Mouse (Mus musculus) hematopoietic stem cell, adult 5-6 weeks (primary cell): ENCODE measurements around the gene Otud7b. TPM values are rescaled to one million over a fixed set of nuclear protein-coding genes. Genes with fewer than 3 reads are reported as not detected.
"Not testable (repeated sequence)": the region's sequence is repeated elsewhere in the genome, so short reads cannot be mapped to it uniquely, and the experiment has no call there.

Experiments
- ATAC-seq, 2 experiments: fragments of 125-278 bp in 1 of 2; replicated peaks in 1 of 2; 2 replicates each; pipeline ENCODE4 v1.8.0; 2016 to 2017; ENCODE audit warnings: inconsistent platforms in 2 of 2, mild to moderate bottlenecking in 2 of 2, moderate number of reproducible peaks in 2 of 2, low read depth in 1 of 2, moderate TSS enrichment in 1 of 2; ENCODE audit not compliant: low FRiP score in 2 of 2, poor library complexity in 2 of 2, severe bottlenecking in 2 of 2, insufficient read depth in 1 of 2, low TSS enrichment in 1 of 2
- total RNA-seq: library from RNA; stranded (forward); fragments of 172-1452, 232-1000 nt; gene quantifications from 2 replicates; pipeline ENCODE4 v1.2.3, GENCODE M21; 2017

Gene Otud7b
- total RNA-seq, 1 experiment from 2014 or later = 34.7 TPM

GRCm38 (mm10) chr3:96195616-96196313, 91.4 kb downstream of the Otud7b start:
- ATAC-seq = no peak

GRCm38 (mm10) chr3:96196437-96197128, 92.3 kb downstream of the Otud7b start:
- ATAC-seq = no peak

GRCm38 (mm10) chr3:96197129-96197749, 92.9 kb downstream of the Otud7b start:
- ATAC-seq = peak; percentile 80 to 86

GRCm38 (mm10) chr3:96198181-96198580, 93.9 kb downstream of the Otud7b start:
- ATAC-seq = peak; percentile 50 to 66

GRCm38 (mm10) chr3:96198601-96199251, 94.4 kb downstream of the Otud7b start:
- not testable (repeated sequence) for ATAC-seq

- ATAC-seq = no peak
These were observed 95.4 kb downstream of the Otud7b start for GRCm38 (mm10) chr3:96199731-96200130.

GRCm38 (mm10) chr3:96207819-96208218, 103.5 kb downstream of the Otud7b start:
- ATAC-seq = no peak

- ATAC-seq = no peak
These were observed 104.9 kb downstream of the Otud7b start for GRCm38 (mm10) chr3:96209242-96209641.

Other genes starting within 250 kb of the Otud7b start
- 42.8 and 46.1 TPM in 2 replicates for gene Prpf3, start 248.6 kb upstream of the Otud7b start, total RNA-seq
- gene Mrps21, start 233.0 kb upstream of the Otud7b start, total RNA-seq = 215 and 264 TPM in 2 replicates
- 9.3 and 15.3 TPM in 2 replicates for gene Ciart, start 222.3 kb upstream of the Otud7b start, total RNA-seq
- 103 and 119 TPM in 2 replicates for gene BC028528, start 212.5 kb upstream of the Otud7b start, total RNA-seq
- gene Aph1a, start 210.6 kb upstream of the Otud7b start, total RNA-seq = 22.3 and 28.0 TPM in 2 replicates
- gene Car14, start 199.8 kb upstream of the Otud7b start, total RNA-seq = not detected in 2 replicates
- gene Anp32e, start 175.3 kb upstream of the Otud7b start, total RNA-seq = 228 and 484 TPM in 2 replicates
- gene Plekho1, start 108.5 kb upstream of the Otud7b start, total RNA-seq = 37.5 and 41.6 TPM in 2 replicates
- gene Vps45, start 46.1 kb upstream of the Otud7b start, total RNA-seq = 14.0 and 29.1 TPM in 2 replicates
- not detected in 2 replicates for gene Mtmr11, start 57.5 kb downstream of the Otud7b start, total RNA-seq
- 15.9 and 24.9 TPM in 2 replicates for gene Sf3b4, start 67.8 kb downstream of the Otud7b start, total RNA-seq
- gene Sv2a, start 76.6 kb downstream of the Otud7b start, total RNA-seq = 1.2 and 3.3 TPM in 2 replicates
- 34.6 and 41.7 TPM in 2 replicates for gene Bola1, start 115.2 kb downstream of the Otud7b start, total RNA-seq
- gene Hist2h2ab, start 115.3 kb downstream of the Otud7b start, total RNA-seq = 114 and 199 TPM in 2 replicates
- 1,288 and 1,422 TPM in 2 replicates for gene Hist2h2ac, start 116.4 kb downstream of the Otud7b start, total RNA-seq
- 11.9 and 14.6 TPM in 2 replicates for gene Hist2h2be, start 116.6 kb downstream of the Otud7b start, total RNA-seq
- 51.2 and 125 TPM in 2 replicates for gene Hist2h3c2, start 134.6 kb downstream of the Otud7b start, total RNA-seq
- gene Hist2h2aa2, start 135.7 kb downstream of the Otud7b start, total RNA-seq = 336 and 1,520 TPM in 2 replicates
- 3,498 and 3,576 TPM in 2 replicates for gene Hist2h2aa1, start 141.0 kb downstream of the Otud7b start, total RNA-seq
- gene Hist2h3c1, start 142.2 kb downstream of the Otud7b start, total RNA-seq = 3.7 TPM in 1 of 2 replicates, not detected in the other
- 44.6 and 53.3 TPM in 2 replicates for gene Hist2h4, start 158.8 kb downstream of the Otud7b start, total RNA-seq
- gene Hist2h3b, start 164.1 kb downstream of the Otud7b start, total RNA-seq = 222 and 285 TPM in 2 replicates
- gene Hist2h2bb, start 165.2 kb downstream of the Otud7b start, total RNA-seq = 3,457 and 7,416 TPM in 2 replicates
- gene Fcgr1, start 189.4 kb downstream of the Otud7b start, total RNA-seq = 1.7 and 4.9 TPM in 2 replicates